Mouse (Mus musculus) E14TG2a.4 (cell line): ENCODE measurements around the gene Wdr35.

Experiments
- CTCF ChIP-seq: conservative IDR thresholded peaks from 2 replicates; pipeline ENCODE4 v1.5.1; 2014; ENCODE audit warnings: low read length
- NANOG ChIP-seq: IDR thresholded peaks from 2 replicates; pipeline ENCODE4 v1.6.1; 2014; ENCODE audit warnings: borderline replicate concordance, low read length, mixed read lengths

DNA sequence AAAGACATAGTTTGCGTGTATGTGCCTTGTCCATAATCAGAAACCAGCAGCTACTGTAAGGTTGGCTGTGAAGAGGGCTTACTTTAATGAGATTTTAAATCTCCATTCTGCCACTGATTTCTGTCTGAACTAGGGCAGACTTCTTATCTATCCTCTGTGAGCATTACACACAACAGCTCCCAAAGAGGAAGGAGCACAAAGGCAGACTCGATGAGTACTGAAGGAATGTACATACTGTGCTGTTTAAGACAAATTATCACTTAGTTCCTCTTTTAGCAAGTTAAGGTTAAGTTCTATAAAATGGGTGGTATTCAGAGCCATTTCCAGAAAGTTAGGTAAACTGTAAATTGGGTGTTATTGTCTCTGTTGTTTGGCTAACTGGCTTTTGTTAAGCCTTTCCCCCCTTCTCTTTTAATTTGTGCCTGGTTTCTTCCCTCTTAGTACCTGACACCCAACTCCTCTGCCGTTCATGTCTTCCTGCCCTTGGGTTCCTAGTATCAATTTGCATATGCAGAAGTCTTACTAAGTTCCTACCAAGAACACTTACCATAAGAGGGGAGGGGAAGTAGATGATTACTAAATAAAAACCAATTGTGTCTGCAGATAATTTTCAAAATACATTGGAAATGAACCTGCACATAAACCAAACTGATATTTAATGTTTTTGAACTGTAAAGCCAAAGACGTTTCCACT lies 31.8 kb upstream of the Wdr35 start:
- TF ChIP-seq CTCF (no peak), NANOG (no peak)
